In genomic region chr16:57419881-57420280, GRCm38 (mm10) we compare ENCODE assay signal across 23 mouse cellular contexts.
A peak's percentile ranks its signal among the peaks of the same experiment; 100 is the strongest.
DNase-seq lines count a peak whose midpoint lies in the region; ATAC-seq and TF ChIP-seq lines count a peak whose summit lies in the region.
"Had no signal": no experiment of that assay in that cellular context is flagged by ENCODE, and none has a peak within 500 bp of the region (broad histone marks: within the 10 kb centered on the region; RNA-seq: fewer than 3 reads in every experiment).

No protein-coding gene starts in this region.

- no peak for TF ChIP-seq CTCF in heart, adult 2 months (IDR thresholded peaks at IDR 0.05)
- TF ChIP-seq CTCF in heart, postnatal 0 days (IDR thresholded peaks at IDR 0.05; ENCODE audit: low read depth), result no peak

- H3K79me2 ChIP-seq in heart, adult 2 months (replicated peaks; ENCODE audit: control insufficient read depth, insufficient read depth, low read length), result no peaks in the 10 kb centered on the region

- no peak for ATAC-seq in heart, postnatal 0 days (ENCODE audit: insufficient read depth, low read depth)
- ATAC-seq: forebrain, embryonic 14.5 days; hindbrain, embryonic 16.5 days; midbrain, embryonic 13.5 days had no signal

- peaks cover 20% of the 10 kb centered on the region for H3K4me1 ChIP-seq in heart, adult 2 months (ENCODE audit: control insufficient read depth, insufficient read depth, low read length)
- peaks cover 12% of the 10 kb centered on the region; the same call in 1 of the 2 replicates for H3K4me1 ChIP-seq in heart, postnatal 0 days (ENCODE audit: control insufficient read depth, insufficient read depth)
- H3K4me1 ChIP-seq: midbrain, embryonic 13.5 days had no signal

- no peaks in the 10 kb centered on the region for H3K9me3 ChIP-seq in heart, postnatal 0 days (replicated peaks; ENCODE audit: control insufficient read depth, low read length)
- H3K9me3 ChIP-seq: midbrain, embryonic 13.5 days; stomach, embryonic 15.5 days had no signal

- intact Hi-C loops in heart, adult 2 months (cut with DNase I), result loop anchor here (5.0 to 10.0 kb wide), 4 partner anchors 47 to 155 kb away; no protein-coding TSS in a partner anchor
- intact Hi-C loops in heart, postnatal 36 days (cut with DNase I), result loop anchor here (5.0 kb wide), 2 partner anchors 127 to 157 kb away; no protein-coding TSS in a partner anchor

- no peak overlapping the region for H3K4me2 ChIP-seq in heart, postnatal 0 days (ENCODE audit: low read depth, low read length)
- H3K4me2 ChIP-seq: midbrain, embryonic 13.5 days; stomach, embryonic 15.5 days had no signal

- peaks cover 13% of the 10 kb centered on the region for H3K36me3 ChIP-seq in heart, adult 2 months (ENCODE audit: control insufficient read depth, insufficient read depth, low read length)
- no peaks in the 10 kb centered on the region for H3K36me3 ChIP-seq in heart, postnatal 0 days (replicated peaks; ENCODE audit: control insufficient read depth, insufficient read depth, low read length)
- H3K36me3 ChIP-seq: midbrain, embryonic 13.5 days; stomach, embryonic 15.5 days had no signal

- peak overlapping the region; percentile 69 for H3K27ac ChIP-seq in heart, adult 2 months
- H3K27ac ChIP-seq in heart, postnatal 0 days (ENCODE audit: low read depth), result peak overlapping the region; percentile 75
- H3K27ac ChIP-seq: liver, embryonic 14.5 days; midbrain, embryonic 13.5 days had no signal

- H3K4me3 ChIP-seq in heart, adult 2 months, result no peak overlapping the region
- H3K4me3 ChIP-seq in heart, postnatal 0 days (ENCODE audit: low read depth, low read length), result no peak overlapping the region
- H3K4me3 ChIP-seq: midbrain, embryonic 13.5 days; stomach, embryonic 15.5 days had no signal

- H3K27me3 ChIP-seq in heart, adult 2 months (ENCODE audit: control insufficient read depth, insufficient read depth, low read length), result no peaks in the 10 kb centered on the region; the same call in 1 of the 2 replicates
- H3K27me3 ChIP-seq in heart, postnatal 0 days (ENCODE audit: control insufficient read depth, insufficient read depth, low read length), result no peaks in the 10 kb centered on the region
- H3K27me3 ChIP-seq: midbrain, embryonic 13.5 days; stomach, embryonic 15.5 days had no signal

- no peak for TF ChIP-seq EP300 in heart, adult 2 months (IDR thresholded peaks at IDR 0.05; ENCODE audit: insufficient read depth, low read depth, low read length)
- no peak for TF ChIP-seq EP300 in heart, postnatal 0 days (IDR thresholded peaks at IDR 0.05; ENCODE audit: low read depth)

- TF ChIP-seq POLR2A in heart, adult 2 months (IDR thresholded peaks at IDR 0.05; ENCODE audit: insufficient read depth, low read depth, low read length), result no peak

- DNase-seq in heart, adult 2 months, result no peak
- DNase-seq in heart, adult 8-10 months (ENCODE audit: low spot score), result no peak
- no peak for DNase-seq in heart, postnatal 0 days (ENCODE audit: low spot score)
- DNase-seq in heart, postnatal 36 days, result no peak
- DNase-seq in 3T3-L1 (ENCODE audit: low read depth, low spot score), result peak; percentile 59
- DNase-seq in NIH3T3 (ENCODE audit: low read depth), result peak; percentile 41
- DNase-seq in right cerebral cortex, postnatal 4 days, result no peak
- no peak for DNase-seq in ovary, postnatal 10 days (ENCODE audit: low spot score)
- DNase-seq: B cell, adult 2 months; cerebellum, adult 18-20 months; cerebellum, postnatal 14 days; gastrocnemius, postnatal 36 days; kidney, adult 8-10 months; layer of hippocampus, postnatal 36 days; left cerebral cortex, postnatal 4 days; lung, adult 2 months; retina, postnatal 1 day; right cerebral cortex, postnatal 14 days had no signal

- no peak overlapping the region; the same call in 1 of the 2 replicates for H3K9ac ChIP-seq in heart, adult 2 months (ENCODE audit: low read depth, low read length)
- H3K9ac ChIP-seq in heart, postnatal 0 days (replicated peaks; ENCODE audit: low read depth, low read length), result no peak overlapping the region
- H3K9ac ChIP-seq: liver, embryonic 14.5 days; midbrain, embryonic 13.5 days; stomach, embryonic 15.5 days had no signal

- WGBS in heart, adult 2 months, result 69% methylated on average over 5 of the region's 5 CpGs
- 74% methylated on average over 5 of the region's 5 CpGs for WGBS in heart, postnatal 0 days

Comparison
In these comparisons a context has a peak if more than half of its experiments do, and no peak if none do; other contexts are left out.
1. DNase-seq: peak in 3T3-L1 (single experiment) and NIH3T3 (single experiment); none in heart, adult 2 months (0 of 2), heart, adult 8-10 months (single experiment), heart, postnatal 0 days (single experiment), heart, postnatal 36 days (0 of 2), right cerebral cortex, postnatal 4 days (single experiment) and ovary, postnatal 10 days (single experiment).